Mouse (Mus musculus) liver, postnatal 0 days (tissue): Measurements from ENCODE around the gene Pde9a.

Experiments used
- CTCF ChIP-seq: sonication (generic); IDR thresholded peaks from 2 replicates; pipeline ENCODE4 v1.5.1; 2016; ENCODE audit warnings: antibody characterized with exemption, low read depth
- EP300 ChIP-seq: IDR thresholded peaks from 2 replicates; pipeline ENCODE4 v1.6.1; 2016; ENCODE audit warnings: antibody characterized with exemption, low read depth, mild to moderate bottlenecking

DNA sequence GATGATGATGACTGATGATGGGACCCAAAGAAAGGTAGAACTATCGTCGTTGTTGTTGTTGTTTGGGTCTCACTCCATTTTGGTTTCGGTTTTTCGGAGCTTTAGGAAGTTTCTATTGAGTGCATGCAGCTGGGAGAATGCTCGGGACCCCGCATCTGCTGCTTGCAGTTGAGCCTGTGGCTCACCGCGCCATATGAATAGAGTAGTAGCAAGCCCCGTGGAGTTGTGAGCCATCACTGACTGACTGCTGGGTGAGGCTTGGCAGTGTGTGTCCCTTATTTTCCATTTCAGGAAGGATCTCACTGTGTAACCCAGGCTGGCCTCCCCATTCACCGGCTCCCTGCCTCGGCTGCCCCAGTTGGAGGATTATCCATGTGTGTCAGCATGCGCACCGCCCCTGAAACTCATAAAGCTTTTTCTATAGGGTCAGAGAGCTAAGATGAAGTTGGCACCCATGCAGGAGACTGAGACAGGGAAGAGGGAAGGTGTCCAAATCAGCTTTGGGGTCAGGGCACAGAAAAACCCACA is 47.5 kb downstream of the Pde9a start:
- no peak for TF ChIP-seq CTCF
- TF ChIP-seq EP300: no peak
